Mouse (Mus musculus): ENCODE measurements at regions not wholly inside any gene's neighbourhood (a gene's known extent, or its start where the extent isn't known, plus 50 kb on each side); places are given as distances from the start of the nearest gene placed in this dataset.

DNA sequence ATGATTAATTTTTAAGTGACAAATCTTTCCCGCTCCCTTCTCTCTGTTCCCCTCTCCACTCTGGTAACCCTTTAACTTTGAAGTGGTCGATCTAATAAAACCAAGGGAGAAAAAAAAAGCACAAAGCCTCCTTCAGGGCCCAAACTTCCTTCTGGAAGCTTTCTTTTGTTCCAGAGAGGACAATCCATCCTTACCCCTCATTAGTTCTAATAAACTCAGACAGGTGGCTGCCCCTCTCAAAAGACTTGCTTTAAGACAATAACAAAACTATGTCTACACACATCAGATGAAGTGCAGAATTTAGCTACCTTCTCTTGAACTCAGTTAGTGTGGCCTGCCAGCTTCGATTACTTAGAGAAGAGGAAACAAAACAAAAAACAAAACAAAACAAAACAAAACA is 94.6 kb upstream of the Fat1 start:
- no peak for ATAC-seq (ENCODE audit: extremely low read depth, insufficient number of reproducible peaks, low FRiP score, low TSS enrichment)
- WGBS = 66% methylated on average over 3 of the region's 3 CpGs
- Histone ChIP-seq H3K27me3 (replicated peaks) (no peaks in the 10 kb centered on the region), H3K9me3 (0 out of 2 replicates have a peak, but pooled peaks cover 5% of the 10 kb centered on the region), H3K36me3 (no peaks in the 10 kb centered on the region), H3K4me2 (no peak overlapping the region), H3K9ac (no peak overlapping the region), H3K4me3 (no peak overlapping the region), H3K27ac (replicated peaks) (no peak overlapping the region), H3K4me1 (no peaks in the 10 kb centered on the region)

DNA sequence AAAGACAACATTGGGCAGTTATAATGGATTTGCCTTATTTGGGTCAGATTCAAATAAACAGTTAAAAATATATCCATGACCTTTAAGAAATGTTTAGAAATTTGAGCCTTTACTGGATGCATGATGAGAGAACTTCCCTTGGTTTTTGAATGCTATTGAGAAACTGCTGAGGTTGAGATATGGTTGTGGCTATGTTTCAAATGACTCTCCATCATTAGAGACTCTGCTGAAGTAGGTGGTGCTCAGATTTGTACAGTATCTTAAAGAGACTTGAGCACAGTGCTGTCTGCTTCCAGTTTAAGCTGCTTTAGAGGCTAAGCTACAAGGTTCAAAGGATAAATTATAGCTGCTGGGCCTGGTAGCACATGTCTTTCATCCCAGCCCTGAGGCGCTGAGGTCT is 90.9 kb upstream of the Fat1 start:
- H3K9ac ChIP-seq = no peak overlapping the region
- no peaks in the 10 kb centered on the region for H3K27me3 ChIP-seq (replicated peaks)
- no peaks in the 10 kb centered on the region for H3K4me1 ChIP-seq
- no peak overlapping the region for H3K4me3 ChIP-seq
- H3K27ac ChIP-seq (replicated peaks) = no peak overlapping the region
- H3K4me2 ChIP-seq = no peak overlapping the region
- WGBS = 72% methylated on average over 1 of the region's 1 CpGs
- ATAC-seq (ENCODE audit: extremely low read depth, insufficient number of reproducible peaks, low FRiP score, low TSS enrichment) = no peak
- 0 out of 2 replicates have a peak, but pooled peaks cover 5% of the 10 kb centered on the region for H3K9me3 ChIP-seq
- no peaks in the 10 kb centered on the region for H3K36me3 ChIP-seq

DNA sequence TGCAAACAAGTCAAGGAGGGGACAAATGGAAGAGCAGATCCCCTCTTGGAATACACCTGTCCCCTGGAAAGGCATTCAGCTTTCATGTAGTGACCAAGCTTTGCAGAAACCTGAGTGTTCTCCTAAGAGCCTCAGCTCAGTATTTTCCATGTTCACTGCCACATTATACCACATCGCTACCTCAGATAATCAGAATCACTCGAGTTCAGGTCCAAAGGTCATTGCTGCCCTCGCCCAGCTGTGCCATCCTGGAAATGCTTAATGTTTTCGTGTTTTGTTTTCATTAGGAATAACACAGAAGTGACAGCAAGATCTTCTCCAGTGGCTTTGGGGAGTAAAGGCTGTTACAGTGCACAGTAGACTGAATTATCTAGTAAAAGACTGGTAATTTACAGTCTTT is 83.0 kb upstream of the Fat1 start:
- Histone ChIP-seq H3K36me3 (no peaks in the 10 kb centered on the region), H3K4me2 (no peak overlapping the region), H3K27ac (replicated peaks) (no peak overlapping the region), H3K9me3 (no peaks in the 10 kb centered on the region), H3K4me1 (no peaks in the 10 kb centered on the region), H3K27me3 (replicated peaks) (no peaks in the 10 kb centered on the region), H3K9ac (no peak overlapping the region), H3K4me3 (no peak overlapping the region)
- ATAC-seq (ENCODE audit: extremely low read depth, insufficient number of reproducible peaks, low FRiP score, low TSS enrichment) = no peak
- 68% methylated on average over 4 of the region's 4 CpGs for WGBS

DNA sequence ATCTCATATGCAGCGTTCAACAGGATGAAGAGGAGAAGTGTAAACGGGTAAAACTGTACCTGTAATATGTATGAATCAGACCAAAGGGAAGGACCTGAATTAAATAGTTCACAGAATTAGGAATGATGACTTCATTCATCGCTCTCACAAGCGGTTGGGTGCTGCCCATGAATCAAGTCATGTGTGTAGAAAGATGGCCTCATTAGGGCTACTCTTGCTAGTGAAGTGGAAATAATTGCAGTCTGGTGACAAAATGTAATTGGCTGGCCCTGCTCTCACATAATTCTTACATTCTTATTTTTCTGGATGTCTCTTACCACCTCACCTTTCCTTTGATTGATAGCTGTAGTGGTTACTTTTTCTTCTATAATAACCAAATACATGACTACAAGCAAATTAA is 80.1 kb upstream of the Fat1 start:
- Histone ChIP-seq H3K36me3 (no peaks in the 10 kb centered on the region), H3K4me2 (no peak overlapping the region), H3K4me3 (no peak overlapping the region), H3K27ac (replicated peaks) (no peak overlapping the region), H3K4me1 (no peaks in the 10 kb centered on the region), H3K9ac (no peak overlapping the region), H3K9me3 (no peaks in the 10 kb centered on the region), H3K27me3 (replicated peaks) (no peaks in the 10 kb centered on the region)
- ATAC-seq (ENCODE audit: extremely low read depth, insufficient number of reproducible peaks, low FRiP score, low TSS enrichment) = no peak
- 88% methylated on average over 4 of the region's 4 CpGs for WGBS

DNA sequence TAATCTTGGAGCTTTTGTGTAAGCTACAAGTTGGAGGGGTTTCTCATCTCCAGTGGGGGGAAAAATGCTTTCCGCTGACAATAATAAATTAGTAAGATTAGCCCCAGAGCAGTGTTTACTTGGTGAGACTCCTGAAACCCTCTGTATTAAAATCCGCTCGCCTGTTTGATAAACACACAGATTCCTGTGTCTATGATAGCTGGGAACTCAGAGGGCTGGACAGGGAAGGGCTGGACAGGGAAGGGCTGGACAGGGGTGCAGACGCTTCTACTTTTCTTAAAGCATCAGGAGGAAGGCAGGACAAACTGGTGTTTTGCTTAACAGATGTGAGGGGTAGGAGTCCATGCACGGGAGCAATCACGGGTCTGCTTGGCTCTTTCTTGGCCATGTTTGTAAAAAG is 68.0 kb upstream of the Fat1 start:
- ATAC-seq (ENCODE audit: extremely low read depth, insufficient number of reproducible peaks, low FRiP score, low TSS enrichment) = no peak
- H3K9me3 ChIP-seq = no peaks in the 10 kb centered on the region
- H3K27ac ChIP-seq (replicated peaks) = no peak overlapping the region
- H3K4me2 ChIP-seq = no peak overlapping the region
- WGBS = 54% methylated on average over 6 of the region's 6 CpGs
- H3K36me3 ChIP-seq = no peaks in the 10 kb centered on the region
- H3K9ac ChIP-seq = no peak overlapping the region
- no peak overlapping the region for H3K4me3 ChIP-seq
- H3K27me3 ChIP-seq (replicated peaks) = no peaks in the 10 kb centered on the region
- H3K4me1 ChIP-seq = no peaks in the 10 kb centered on the region

DNA sequence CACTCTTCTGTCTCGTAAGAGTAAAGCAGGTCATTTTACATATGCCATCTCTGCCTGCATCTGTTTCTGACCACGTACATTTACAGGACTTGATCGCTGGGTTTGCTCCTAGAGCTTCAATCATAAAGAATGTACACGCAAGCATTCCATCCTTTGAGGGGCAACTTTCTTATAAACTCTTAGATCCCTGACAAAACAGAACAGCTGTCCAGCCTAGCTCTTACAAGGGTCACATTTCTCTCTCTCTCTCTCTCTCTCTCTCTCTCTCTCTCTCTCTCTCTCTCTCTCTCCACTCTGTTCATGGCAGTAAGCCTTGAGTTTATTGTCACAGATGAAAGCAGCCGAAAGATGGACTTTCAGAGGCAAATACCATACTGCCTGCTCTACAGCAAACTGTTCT is 67.6 kb upstream of the Fat1 start:
- H3K27me3 ChIP-seq (replicated peaks) = no peaks in the 10 kb centered on the region
- H3K27ac ChIP-seq (replicated peaks) = no peak overlapping the region
- no peak overlapping the region for H3K4me3 ChIP-seq
- no peak overlapping the region for H3K9ac ChIP-seq
- no peaks in the 10 kb centered on the region for H3K4me1 ChIP-seq
- H3K4me2 ChIP-seq = no peak overlapping the region
- no peaks in the 10 kb centered on the region for H3K36me3 ChIP-seq
- no peaks in the 10 kb centered on the region for H3K9me3 ChIP-seq
- no peak for ATAC-seq (ENCODE audit: extremely low read depth, insufficient number of reproducible peaks, low FRiP score, low TSS enrichment)
- WGBS = 65% methylated on average over 5 of the region's 5 CpGs

DNA sequence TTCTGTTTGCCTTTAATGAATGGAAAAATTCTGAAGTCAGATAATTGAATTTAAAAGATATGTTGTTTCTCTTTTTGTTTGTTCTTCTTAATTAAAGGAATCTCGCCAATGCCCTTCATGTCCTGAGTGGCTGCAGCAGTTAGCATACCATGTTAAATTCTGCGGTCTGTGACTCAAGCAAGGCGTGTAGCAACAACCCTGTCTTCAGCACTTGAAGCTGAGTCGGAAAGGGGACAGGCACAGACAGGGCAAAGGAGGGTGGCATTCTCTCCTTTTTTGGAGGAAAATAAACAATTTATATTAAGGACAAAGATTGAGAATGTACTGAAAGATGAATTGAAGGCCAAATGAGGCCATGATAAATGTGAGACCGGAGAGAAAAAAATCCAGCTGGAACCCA is 58.2 kb upstream of the Fat1 start:
- no peaks in the 10 kb centered on the region for H3K36me3 ChIP-seq
- H3K9me3 ChIP-seq = no peaks in the 10 kb centered on the region
- ATAC-seq (ENCODE audit: extremely low read depth, insufficient number of reproducible peaks, low FRiP score, low TSS enrichment) = no peak
- H3K9ac ChIP-seq = no peak overlapping the region
- no peaks in the 10 kb centered on the region for H3K27me3 ChIP-seq (replicated peaks)
- 45% methylated on average over 5 of the region's 5 CpGs for WGBS
- H3K27ac ChIP-seq (replicated peaks) = no peak overlapping the region
- no peak overlapping the region for H3K4me3 ChIP-seq
- no peaks in the 10 kb centered on the region for H3K4me1 ChIP-seq
- no peak overlapping the region for H3K4me2 ChIP-seq

DNA sequence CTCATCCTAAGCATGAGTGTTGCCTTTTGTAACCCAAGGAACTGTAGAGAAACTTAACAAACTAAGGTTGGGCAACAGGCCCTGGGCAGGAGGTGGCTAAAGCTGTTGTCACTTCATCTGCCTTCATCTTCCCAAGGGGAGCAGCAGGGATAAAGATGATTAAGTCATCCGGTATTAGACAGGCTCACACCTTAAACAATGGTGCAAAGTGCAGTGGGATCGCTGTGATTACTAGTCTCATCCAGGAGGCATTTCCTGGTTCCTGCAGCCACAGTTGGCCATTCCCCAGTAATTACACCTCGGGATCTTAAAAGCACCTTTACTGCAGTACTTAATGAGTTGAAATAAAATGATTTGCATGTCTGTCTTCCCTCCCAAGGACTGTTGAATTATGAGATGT is 57.0 kb upstream of the Fat1 start:
- no peak for ATAC-seq (ENCODE audit: extremely low read depth, insufficient number of reproducible peaks, low FRiP score, low TSS enrichment)
- H3K27ac ChIP-seq (replicated peaks) = no peak overlapping the region

DNA sequence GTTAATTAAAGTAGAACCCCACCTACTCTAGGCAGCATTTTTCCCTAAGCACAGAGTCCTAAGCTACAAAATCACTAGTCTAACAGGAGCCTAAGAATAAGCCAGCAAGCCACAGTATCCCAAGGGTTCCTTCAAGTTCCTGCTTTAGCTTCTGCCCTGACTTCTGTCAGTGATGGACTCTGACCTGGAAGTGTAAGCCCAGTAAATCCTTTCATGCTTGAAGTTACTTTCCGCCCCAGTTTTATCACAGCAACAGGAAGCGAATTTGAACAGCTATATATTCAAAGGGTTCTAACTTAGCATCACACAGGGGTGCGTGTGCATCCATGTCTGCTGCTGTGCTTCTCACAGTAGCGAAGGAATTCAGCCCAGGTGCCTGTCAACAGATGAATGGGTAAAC is 56.1 kb upstream of the Fat1 start:
- 74% methylated on average over 4 of the region's 4 CpGs for WGBS
- Histone ChIP-seq H3K9ac (no peak overlapping the region), H3K27me3 (replicated peaks) (no peaks in the 10 kb centered on the region), H3K36me3 (no peaks in the 10 kb centered on the region), H3K4me3 (no peak overlapping the region), H3K4me1 (0 out of 2 replicates have a peak, but pooled peaks cover under 1% of the 10 kb centered on the region), H3K4me2 (no peak overlapping the region), H3K27ac (replicated peaks) (no peak overlapping the region), H3K9me3 (no peaks in the 10 kb centered on the region)
- no peak for ATAC-seq (ENCODE audit: extremely low read depth, insufficient number of reproducible peaks, low FRiP score, low TSS enrichment)

More for the DNA sequence above, 57.0 kb upstream of the Fat1 start:
- Histone ChIP-seq H3K9ac (no peak overlapping the region), H3K9me3 (no peaks in the 10 kb centered on the region), H3K4me1 (no peaks in the 10 kb centered on the region), H3K4me3 (no peak overlapping the region), H3K4me2 (no peak overlapping the region), H3K36me3 (no peaks in the 10 kb centered on the region), H3K27me3 (replicated peaks) (no peaks in the 10 kb centered on the region)
- WGBS = 57% methylated on average over 3 of the region's 3 CpGs

DNA sequence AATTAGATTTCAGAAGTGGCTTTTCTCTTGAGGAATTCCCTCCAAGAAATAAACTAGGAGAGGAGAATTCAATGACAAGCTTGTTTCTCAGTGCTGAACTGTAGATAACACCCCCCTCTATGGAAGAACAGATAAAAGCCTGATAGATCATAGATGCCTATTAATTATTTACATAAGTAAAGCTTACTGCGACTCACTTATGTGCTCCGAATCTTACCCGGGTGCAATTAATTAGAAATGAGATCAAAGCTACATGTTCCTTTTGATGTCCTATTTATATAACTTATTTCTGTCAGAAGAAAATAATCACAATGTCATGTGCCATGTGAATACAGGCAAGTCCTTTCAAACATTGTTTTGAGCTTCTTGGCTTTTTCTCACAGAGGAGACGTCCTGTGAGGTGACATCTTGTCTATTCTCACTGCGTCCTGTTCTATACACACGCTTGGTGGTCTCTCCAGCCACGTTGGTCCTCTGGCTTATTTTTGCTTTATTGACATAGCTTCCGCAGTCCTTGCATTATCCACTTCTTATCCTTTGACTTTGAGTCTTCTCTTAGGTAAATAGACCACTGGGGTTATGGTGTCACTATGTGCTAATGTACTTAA is 50.7 kb upstream of the Fat1 start:
- Histone ChIP-seq H3K36me3 (no peaks in the 10 kb centered on the region), H3K9ac (no peak overlapping the region), H3K4me3 (no peak overlapping the region), H3K4me1 (0 out of 2 replicates have a peak, but pooled peaks cover 2% of the 10 kb centered on the region), H3K9me3 (0 out of 2 replicates have a peak, but pooled peaks cover 3% of the 10 kb centered on the region), H3K27me3 (replicated peaks) (no peaks in the 10 kb centered on the region), H3K4me2 (no peak overlapping the region), H3K27ac (replicated peaks) (no peak overlapping the region)
- ATAC-seq (ENCODE audit: extremely low read depth, insufficient number of reproducible peaks, low FRiP score, low TSS enrichment) = no peak
- 68% methylated on average over 8 of the region's 8 CpGs for WGBS
